Mouse (Mus musculus) testis, adult 2 months (tissue): Measurements from ENCODE around the gene Siah3.

ENCODE experiments used
- CTCF ChIP-seq: fragments of 200-500 bp; IDR thresholded peaks from 2 replicates; pipeline ENCODE4 v1.5.1; 2012; ENCODE audit warnings: low read depth, mild to moderate bottlenecking, inconsistent platforms, low read length, moderate library complexity; ENCODE audit not compliant: control insufficient read depth, insufficient read depth, insufficient replicate concordance
- POLR2A ChIP-seq: fragments of 200-500 bp; IDR thresholded peaks from 2 replicates; pipeline ENCODE4 v1.6.1; 2012; ENCODE audit warnings: low read depth, mild to moderate bottlenecking, inconsistent platforms, low read length, moderate library complexity; ENCODE audit not compliant: control insufficient read depth

DNA sequence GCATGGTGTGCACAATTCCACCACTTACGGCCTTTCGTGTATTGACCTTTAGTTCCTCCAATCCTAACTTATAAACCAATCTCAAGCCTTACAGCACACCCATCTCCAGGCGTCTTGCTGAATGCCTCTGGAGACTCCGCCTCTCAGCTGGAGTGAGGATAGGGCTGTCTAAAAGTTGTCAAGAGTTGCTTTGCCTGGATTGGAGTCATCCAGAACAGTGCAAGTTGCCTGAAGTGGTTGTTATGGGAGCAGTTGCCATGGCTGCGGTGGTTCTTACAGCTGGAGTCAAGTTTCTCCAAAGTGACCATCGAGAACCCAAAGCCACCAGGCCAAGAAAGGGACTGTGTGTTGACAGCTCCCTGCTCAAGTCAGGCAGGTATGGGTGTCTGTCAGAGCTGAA lies 54.3 kb downstream of the Siah3 start:
- no peak for TF ChIP-seq POLR2A
- no peak for TF ChIP-seq CTCF
